Mouse (Mus musculus) T-cell, adult 2 months (primary cell): ENCODE data around the gene 2300002M23Rik.

ENCODE experiments used
- DNase-seq: peaks from one replicate; pipeline ENCODE4 v3.0.0; 2022; ENCODE audit warnings: low spot score

Gene 2300002M23Rik

GRCm38 (mm10) chr17:35556812-35557211 lies 10.4 kb upstream of the 2300002M23Rik start:
- peak; percentile 46 for DNase-seq

DNA sequence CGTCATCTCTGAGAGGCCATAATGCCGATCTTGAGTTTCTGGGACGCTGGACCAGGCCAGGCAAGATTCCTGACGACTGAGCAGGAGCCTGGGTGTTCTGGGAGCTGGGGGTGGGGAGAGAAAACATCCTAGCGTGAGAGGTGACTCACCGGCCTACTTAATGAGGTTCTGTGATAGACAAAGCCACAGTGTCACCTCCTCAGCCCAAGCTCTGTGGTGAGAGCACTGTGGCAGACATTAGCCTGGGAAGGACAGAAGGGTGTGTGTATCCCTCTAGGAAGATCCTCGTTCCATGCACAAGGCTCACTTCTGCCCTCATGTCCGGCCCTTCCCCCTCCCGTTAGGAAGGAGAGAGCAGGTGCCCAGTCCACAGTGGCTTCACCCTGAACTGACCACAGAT lies 9.9 kb upstream of the 2300002M23Rik start:
- no peak for DNase-seq

DNA sequence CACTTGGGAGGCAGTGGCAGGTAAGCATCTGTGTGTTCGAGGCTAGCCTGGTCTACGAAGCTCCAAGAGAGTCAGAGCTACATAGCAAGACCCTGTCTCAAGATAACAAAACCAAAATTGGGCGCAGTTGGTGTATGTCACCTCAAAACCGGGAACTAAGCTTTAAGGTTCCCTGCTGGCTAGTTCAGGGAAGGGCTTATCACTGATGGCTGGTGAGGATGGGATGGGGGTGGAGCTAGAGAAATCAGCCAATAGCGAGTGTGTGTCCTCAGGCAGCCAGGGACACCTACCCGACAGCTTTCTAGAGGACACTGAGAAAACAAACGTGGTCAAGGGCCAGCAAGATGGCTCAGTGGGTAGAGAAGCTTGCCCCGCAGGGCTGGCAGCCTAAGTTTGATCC lies 9.0 kb upstream of the 2300002M23Rik start:
- DNase-seq, result no peak

GRCm38 (mm10) chr17:35567767-35568166 lies 517 bp downstream of the 2300002M23Rik start:
- DNase-seq, result no peak

DNA sequence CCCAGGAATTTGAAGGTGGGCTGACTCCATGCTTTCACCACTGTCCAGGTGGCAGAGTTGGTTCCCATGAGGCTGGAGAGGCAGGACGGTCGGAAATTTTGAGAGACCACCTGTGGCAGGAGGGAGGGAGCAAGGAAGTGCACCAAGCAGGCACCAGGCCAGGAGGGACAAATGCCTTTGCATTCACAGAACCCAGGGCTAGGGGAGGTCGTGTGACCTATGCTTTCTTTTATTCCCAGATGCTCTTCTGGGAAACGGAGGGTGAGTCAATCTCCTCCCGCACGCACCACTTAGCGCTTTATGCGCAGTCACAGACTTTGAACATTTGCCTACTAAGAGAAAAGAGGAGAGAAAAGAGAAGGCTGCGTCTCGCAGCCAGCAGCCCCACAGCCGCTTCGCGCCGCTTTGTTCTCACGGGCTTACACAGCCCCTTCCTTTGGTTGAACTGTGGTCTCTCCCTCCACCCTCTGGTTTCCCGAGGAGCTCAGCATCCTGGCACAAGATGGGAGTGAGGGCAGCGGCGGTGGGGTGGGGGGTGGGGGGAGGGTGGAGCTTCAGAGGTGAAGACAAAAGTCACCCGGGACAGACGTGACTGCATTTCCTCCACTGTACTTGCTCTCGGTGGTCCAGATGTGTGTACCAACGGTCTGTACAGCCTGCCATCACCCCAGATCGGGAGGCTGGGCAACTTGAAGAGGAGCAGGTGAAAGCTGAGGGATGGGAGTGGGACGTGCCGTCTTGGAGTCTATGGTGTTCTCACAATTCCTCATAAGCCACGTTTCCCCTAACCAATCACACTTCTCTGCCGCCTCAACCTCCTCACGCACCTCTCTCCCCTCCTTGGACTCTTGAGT lies 2.1 kb downstream of the 2300002M23Rik start:
- DNase-seq, result peak; percentile 20

GRCm38 (mm10) chr17:35570836-35571235 lies 3.6 kb downstream of the 2300002M23Rik start:
- DNase-seq, result no peak

DNA sequence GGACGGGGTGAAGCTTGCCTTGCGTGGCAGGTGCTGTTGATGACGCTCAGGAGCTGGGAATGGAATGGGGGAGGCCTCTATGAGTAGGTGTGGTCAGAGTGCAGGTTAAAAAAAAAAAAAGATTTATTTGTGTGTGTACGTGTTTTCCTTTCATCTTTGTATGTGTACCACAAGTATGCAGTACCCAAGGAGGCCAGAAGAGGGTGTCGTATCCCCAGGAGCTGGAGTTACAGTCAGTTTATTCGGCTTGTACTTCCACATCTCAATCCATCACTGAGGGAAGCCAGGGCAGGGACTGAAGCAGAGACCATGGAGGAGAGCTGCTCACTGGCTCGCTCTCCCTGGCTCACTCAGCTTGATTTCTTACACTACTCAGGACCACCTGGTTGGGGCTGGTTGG lies 4.2 kb downstream of the 2300002M23Rik start:
- no peak for DNase-seq

DNA sequence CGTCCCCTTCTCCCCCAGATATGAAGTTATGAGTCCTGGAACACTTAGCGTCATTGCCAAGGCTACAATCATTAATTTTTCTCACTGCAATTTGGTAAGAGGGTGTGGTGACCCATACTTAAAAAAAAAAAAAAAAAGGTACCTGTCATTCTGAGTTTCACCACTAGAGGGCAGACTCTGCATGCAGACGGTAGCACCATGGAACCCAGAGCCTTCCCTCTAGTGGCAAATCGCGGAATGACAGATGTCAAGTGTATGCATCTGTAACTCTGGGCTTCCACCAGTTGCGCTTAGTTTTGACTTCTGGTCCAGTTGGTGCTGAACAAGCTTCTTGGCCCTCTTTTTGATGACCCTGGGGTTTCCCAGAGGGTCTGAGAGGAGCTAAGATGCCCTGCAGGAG lies 11.0 kb downstream of the 2300002M23Rik start:
- DNase-seq, result peak; percentile 80

DNA sequence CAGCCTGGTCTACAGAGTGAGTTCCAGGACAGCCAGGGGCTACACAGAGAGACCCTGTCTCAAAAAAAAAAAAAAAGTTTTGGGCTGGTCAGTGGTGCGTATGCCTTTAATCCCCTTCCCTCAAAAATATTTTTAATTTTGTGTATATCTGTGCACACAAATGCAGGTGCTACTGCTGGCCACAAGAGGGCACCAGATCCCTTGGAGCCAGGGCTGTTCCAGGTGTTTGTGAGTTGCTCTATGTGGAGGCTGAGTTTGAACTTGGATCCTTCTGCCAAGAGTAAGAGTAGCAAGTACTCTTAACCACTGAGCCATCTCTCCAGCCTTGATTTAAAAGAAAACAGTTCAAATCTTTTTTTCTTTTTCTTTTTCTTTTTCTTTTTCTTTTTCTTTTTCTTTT lies 15.7 kb downstream of the 2300002M23Rik start:
- DNase-seq, result peak; percentile 12

GRCm38 (mm10) chr17:35584330-35584937 lies 17.2 kb downstream of the 2300002M23Rik start:
- DNase-seq, result peak; percentile 67

- no peak for DNase-seq
Observed at GRCm38 (mm10) chr17:35587291-35587690, 20.0 kb downstream of the 2300002M23Rik start.

DNA sequence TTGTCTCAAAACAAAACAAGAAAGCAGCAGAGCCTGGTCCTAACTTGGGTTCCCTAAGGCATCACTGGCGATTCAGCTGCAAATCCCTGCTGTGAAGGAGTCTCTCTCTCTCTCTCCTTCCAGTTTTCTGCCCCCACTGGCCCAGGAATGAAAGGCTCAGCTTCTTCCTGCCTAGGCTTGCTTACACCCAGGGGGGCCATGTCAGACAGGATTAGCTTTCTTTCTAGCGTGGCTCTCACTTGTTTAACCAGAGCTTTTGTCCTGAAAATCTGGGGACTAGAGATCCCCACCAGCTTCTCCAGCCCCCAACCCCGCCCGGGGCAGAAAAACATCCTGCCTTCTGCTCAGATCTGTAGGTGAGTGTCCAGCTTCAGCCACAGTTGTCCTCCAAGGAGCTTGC lies 21.1 kb downstream of the 2300002M23Rik start:
- no peak for DNase-seq

GRCm38 (mm10) chr17:35590410-35591218 lies 23.4 kb downstream of the 2300002M23Rik start:
- peak; percentile 66 for DNase-seq

DNA sequence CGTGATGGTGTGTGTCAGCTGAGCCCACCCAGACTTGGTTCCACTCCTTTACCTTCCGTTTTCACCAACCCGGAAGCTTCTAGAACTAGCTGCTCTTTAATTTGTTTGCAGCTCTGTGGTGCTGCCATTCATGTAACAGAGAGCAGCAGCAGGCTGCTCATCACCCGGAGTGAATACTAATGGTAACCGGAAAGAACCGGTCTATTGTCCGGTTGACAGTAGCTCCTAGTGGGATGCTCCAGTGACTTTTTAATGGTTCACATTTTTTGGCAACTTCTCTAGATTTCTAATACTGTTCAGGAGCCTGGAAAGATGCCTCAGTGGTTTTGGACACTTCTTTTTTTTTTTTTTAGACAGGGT lies 23.9 kb downstream of the 2300002M23Rik start:
- no peak for DNase-seq

GRCm38 (mm10) chr17:35591731-35592130 lies 24.5 kb downstream of the 2300002M23Rik start:
- DNase-seq, result no peak

- no peak for DNase-seq
Observed at GRCm38 (mm10) chr17:35592131-35592530, 24.9 kb downstream of the 2300002M23Rik start.

DNA sequence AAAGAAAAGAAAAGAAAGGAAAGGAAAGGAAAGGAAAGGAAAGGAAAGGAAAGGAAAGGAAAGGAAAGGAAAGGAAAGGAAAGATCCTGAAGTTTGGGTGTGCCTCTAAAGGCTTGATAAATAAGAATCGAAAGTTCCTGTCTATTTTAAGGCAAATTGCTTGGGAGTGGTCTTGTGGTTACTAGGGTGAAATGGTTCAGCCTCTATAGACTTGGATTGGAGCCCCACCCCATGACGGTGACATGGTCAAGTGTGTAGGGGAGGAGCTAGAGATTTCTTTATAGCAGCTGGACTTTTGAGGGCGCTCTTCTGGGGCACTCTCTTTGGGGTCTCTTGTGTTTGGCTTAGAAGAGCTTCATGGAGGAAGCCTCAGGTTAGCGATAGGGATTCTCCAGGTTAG lies 26.5 kb downstream of the 2300002M23Rik start:
- DNase-seq, result no peak

DNA sequence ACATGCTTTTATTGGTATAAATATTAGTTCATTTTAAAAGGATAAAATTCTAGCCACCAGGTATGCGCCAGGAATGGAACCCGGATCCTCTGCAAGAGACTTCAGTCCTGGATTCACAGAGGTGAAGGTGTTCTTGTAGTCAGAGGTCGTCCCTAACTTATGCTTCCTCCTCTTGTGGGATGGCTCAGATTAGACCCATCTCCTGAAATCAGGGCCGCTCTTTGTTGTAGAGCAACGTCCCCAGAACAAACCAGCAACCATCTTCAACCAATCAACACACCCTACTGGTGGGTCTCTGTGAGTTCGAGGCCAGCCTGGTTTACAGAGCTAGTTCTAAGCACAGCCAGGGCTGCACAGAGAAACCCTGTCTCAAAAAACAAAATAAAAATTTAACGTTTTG lies 27.2 kb downstream of the 2300002M23Rik start:
- DNase-seq, result no peak

GRCm38 (mm10) chr17:35597399-35597798 lies 30.1 kb downstream of the 2300002M23Rik start:
- no peak for DNase-seq

GRCm38 (mm10) chr17:35601249-35601648 lies 34.0 kb downstream of the 2300002M23Rik start, which contains the start of gene Sfta2:
Sfta2 (plus strand) TSS chr17:35601549.
- DNase-seq, result no peak

DNA sequence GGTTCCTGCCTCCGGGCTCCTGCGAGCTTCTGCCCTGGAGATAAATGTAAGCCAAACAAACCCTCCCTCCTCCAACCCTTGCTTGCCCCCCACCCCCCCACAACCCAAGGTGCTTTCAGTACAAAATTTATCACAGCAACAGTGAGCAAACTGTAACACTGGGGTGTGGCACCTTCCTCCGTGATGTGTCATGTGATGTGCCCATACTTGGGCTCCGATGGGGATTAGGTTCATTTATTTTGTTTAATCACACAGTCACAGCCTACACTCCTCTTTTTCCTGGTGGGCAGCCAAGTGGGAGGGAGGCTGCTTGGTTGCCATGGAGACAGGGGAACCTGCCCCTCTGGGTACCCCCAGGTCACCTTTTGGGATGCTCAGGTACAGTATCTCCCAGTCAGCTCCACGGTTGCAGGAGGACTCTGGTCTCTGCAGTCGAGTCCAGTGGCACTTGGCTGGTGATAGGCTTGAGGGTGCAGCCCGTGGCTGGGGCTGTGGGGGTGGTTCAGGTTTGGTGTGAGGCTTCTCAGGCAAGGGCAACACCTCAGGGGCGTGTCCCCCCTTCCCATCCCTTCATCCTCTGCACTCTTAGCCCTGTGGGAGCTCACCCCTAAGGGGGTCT lies 34.6 kb downstream of the 2300002M23Rik start:
- DNase-seq, result no peak

- no peak for DNase-seq
Observed at GRCm38 (mm10) chr17:35617127-35617526, 49.9 kb downstream of the 2300002M23Rik start.
